Mouse (Mus musculus) liver, embryonic 14.5 days (tissue): ENCODE measurements around the gene Tex48. TPM values are rescaled to one million over a fixed set of nuclear protein-coding genes. Genes with fewer than 3 reads are reported as not detected.

Experiments used
- ATAC-seq: fragments of 200-750 bp; cut with Nextera tagmentation; 2 replicates; pipeline ENCODE4 v1.8.0; 2017; ENCODE audit warnings: moderate number of reproducible peaks, mild to moderate bottlenecking, moderate library complexity; ENCODE audit not compliant: insufficient read depth
- DNase-seq, 3 experiments: peaks; one replicate each; pipeline ENCODE4 v3.0.0-alpha.2; 2012 to 2013; ENCODE audit warnings: low read depth in 3 of 3, low spot score in 3 of 3
- H3K27ac ChIP-seq: fragments of 300-500 bp; sonication (generic); 2 replicates; pipeline ENCODE4 v1.5.1; 2014; ENCODE audit warnings: moderate library complexity, mild to moderate bottlenecking, control low read depth, inconsistent platforms
- H3K27me3 ChIP-seq: fragments of 300-500 bp; sonication (generic); 2 replicates; pipeline ENCODE4 v1.6.1; 2014; ENCODE audit warnings: mild to moderate bottlenecking, low read length, moderate library complexity; ENCODE audit not compliant: control insufficient read depth, insufficient read depth
- H3K36me3 ChIP-seq: fragments of 300-500 bp; sonication (generic); replicated peaks from 2 replicates; pipeline ENCODE4 v1.6.1; 2014; ENCODE audit warnings: low read depth; ENCODE audit not compliant: control insufficient read depth, insufficient read depth
- H3K4me1 ChIP-seq, 2 experiments: fragments of 200-500 bp in 1 of 2; fragments of 300-500 bp in 1 of 2; sonication (generic) in 1 of 2; replicated peaks; 2 replicates each; pipeline ENCODE4 v1.6.1; 2012 to 2014; ENCODE audit warnings: antibody characterized with exemption in 1 of 2, inconsistent platforms in 1 of 2, low read length in 1 of 2; ENCODE audit not compliant: control insufficient read depth in 2 of 2, insufficient read depth in 2 of 2
- H3K4me2 ChIP-seq: fragments of 300-500 bp; sonication (generic); 2 replicates; pipeline ENCODE4 v1.6.1; 2014; ENCODE audit warnings: low read depth, mild to moderate bottlenecking, control low read depth, moderate library complexity
- H3K4me3 ChIP-seq, 2 experiments: fragments of 200-500 bp in 1 of 2; fragments of 300-500 bp in 1 of 2; sonication (generic) in 1 of 2; 2 replicates each; pipeline ENCODE4 v1.5.1; 2012 to 2014; ENCODE audit warnings: low read depth in 2 of 2, low read length in 2 of 2, mild to moderate bottlenecking in 2 of 2, control low read depth in 1 of 2, inconsistent platforms in 1 of 2, moderate library complexity in 1 of 2; ENCODE audit not compliant: insufficient read depth in 1 of 2
- H3K9ac ChIP-seq: fragments of 300-500 bp; sonication (generic); replicated peaks from 2 replicates; pipeline ENCODE4 v1.6.1; 2014; ENCODE audit warnings: mild to moderate bottlenecking, control low read depth, moderate library complexity
- H3K9me3 ChIP-seq: fragments of 300-500 bp; sonication (generic); 2 replicates; pipeline ENCODE4 v1.6.1; 2016; ENCODE audit warnings: low read length, mixed read lengths; ENCODE audit not compliant: control insufficient read depth
- CTCF ChIP-seq: IDR thresholded peaks from 2 replicates; pipeline ENCODE4 v1.5.1; 2016; ENCODE audit warnings: antibody characterized with exemption, low read depth, control low read depth
- EP300 ChIP-seq: IDR thresholded peaks from 2 replicates; pipeline ENCODE4 v1.6.1; 2016; ENCODE audit warnings: antibody characterized with exemption, low read depth
- WGBS: fragments of 180-500 bp; shearing (Covaris S2); extraction: QIAGEN DNeasy Blood & Tissue Kit; methylation state at CpG from one replicate; pipeline ENCODE4 v1.1.7; 2014; ENCODE audit not compliant: insufficient replicate concordance; 5-methylcytosine and 5-hydroxymethylcytosine counted together
- polyA plus RNA-seq, 2 experiments: library from polyadenylated mRNA; depleted of rRNA in 1 of 2; stranded (reverse) in 1 of 2; unstranded in 1 of 2; fragments of >200 nt; fragmentation: Nextera tagmentation in 1 of 2; extraction: Ambion mirVana in 1 of 2; gene quantifications; 2 replicates each; pipeline versions ENCODE4 v1.2.1 to v1.2.3; 2012 to 2014

The Tex48 gene
- polyA plus RNA-seq, 2 experiments, result not detected

- ATAC-seq (no peak), DNase-seq (no peak)
- H3K4me2 ChIP-seq, result no peak overlapping the region
- H3K9ac ChIP-seq, result no peak overlapping the region
- WGBS, result 73% methylated on average over 14 of the region's 14 CpGs
- no peaks in the 10 kb centered on the region for H3K4me1 ChIP-seq
- no peak overlapping the region for H3K27ac ChIP-seq
- H3K9me3 ChIP-seq, result no peaks in the 10 kb centered on the region
- no peak overlapping the region for H3K4me3 ChIP-seq
- no peaks in the 10 kb centered on the region for H3K27me3 ChIP-seq
- H3K36me3 ChIP-seq, result no peaks in the 10 kb centered on the region
- no peak for TF ChIP-seq EP300
- no peak for TF ChIP-seq CTCF
Observed at GRCm38 (mm10) chr4:63579649-63580048, 42.6 kb downstream of the Tex48 start.

GRCm38 (mm10) chr4:63572621-63573020, 49.6 kb downstream of the Tex48 start:
- Histone ChIP-seq H3K9ac (no peak overlapping the region), H3K4me1 (no peaks in the 10 kb centered on the region)

GRCm38 (mm10) chr4:63570208-63570781, 51.9 kb downstream of the Tex48 start:
- H3K4me2 ChIP-seq, result no peak overlapping the region
- H3K4me1 ChIP-seq, result no peaks in the 10 kb centered on the region
- no peak for DNase-seq
- TF ChIP-seq CTCF (no peak), EP300 (no peak)
- ATAC-seq, result no peak
- no peak overlapping the region for H3K4me3 ChIP-seq
- H3K27ac ChIP-seq, result no peak overlapping the region
- no peaks in the 10 kb centered on the region for H3K9me3 ChIP-seq
- no peak overlapping the region for H3K9ac ChIP-seq
- no peaks in the 10 kb centered on the region for H3K36me3 ChIP-seq
- WGBS, result 66% methylated on average over 7 of the region's 7 CpGs
- H3K27me3 ChIP-seq, result no peaks in the 10 kb centered on the region

More at GRCm38 (mm10) chr4:63572621-63573020, 49.6 kb downstream of the Tex48 start:
- DNase-seq, result no peak
- no peaks in the 10 kb centered on the region for H3K9me3 ChIP-seq
- no peak overlapping the region for H3K27ac ChIP-seq
- no peaks in the 10 kb centered on the region for H3K27me3 ChIP-seq
- no peak overlapping the region for H3K4me2 ChIP-seq
- no peak for ATAC-seq
- H3K36me3 ChIP-seq, result no peaks in the 10 kb centered on the region
- TF ChIP-seq EP300 (no peak), CTCF (no peak)
- H3K4me3 ChIP-seq, result no peak overlapping the region
- WGBS, result 69% methylated on average over 5 of the region's 5 CpGs

GRCm38 (mm10) chr4:63569322-63569721, 52.9 kb downstream of the Tex48 start:
- DNase-seq, result no peak
- no peak for ATAC-seq
- H3K4me3 ChIP-seq, result no peak overlapping the region
- no peaks in the 10 kb centered on the region for H3K4me1 ChIP-seq
- no peaks in the 10 kb centered on the region for H3K36me3 ChIP-seq
- H3K9ac ChIP-seq, result no peak overlapping the region
- H3K27me3 ChIP-seq, result no peaks in the 10 kb centered on the region
- no peaks in the 10 kb centered on the region for H3K9me3 ChIP-seq
- 68% methylated on average over 8 of the region's 8 CpGs for WGBS
- no peak for TF ChIP-seq CTCF
- no peak for TF ChIP-seq EP300
- no peak overlapping the region for H3K4me2 ChIP-seq
- H3K27ac ChIP-seq, result no peak overlapping the region

- no peak overlapping the region for H3K9ac ChIP-seq
- 70% methylated on average over 8 of the region's 10 CpGs for WGBS
- no peak for DNase-seq
Observed at GRCm38 (mm10) chr4:63567712-63568390, 54.4 kb downstream of the Tex48 start.

More at GRCm38 (mm10) chr4:63567712-63568390, 54.4 kb downstream of the Tex48 start:
- ATAC-seq, result no peak
- Histone ChIP-seq H3K4me2 (no peak overlapping the region), H3K27ac (no peak overlapping the region), H3K27me3 (no peaks in the 10 kb centered on the region), H3K4me1 (no peaks in the 10 kb centered on the region), H3K4me3 (no peak overlapping the region), H3K36me3 (no peaks in the 10 kb centered on the region), H3K9me3 (no peaks in the 10 kb centered on the region)
- TF ChIP-seq EP300, result no peak
- no peak for TF ChIP-seq CTCF
